Mouse (Mus musculus) liver, embryonic 12.5 days (tissue): ENCODE results near the gene Ctc1. TPM values are rescaled to one million over a fixed set of nuclear protein-coding genes. Genes with fewer than 3 reads are reported as not detected.
"Not testable (repeated sequence)": the region's sequence is repeated elsewhere in the genome, so short reads cannot be mapped to it uniquely, and the experiment has no call there.

ENCODE experiments used
- ATAC-seq: fragments of 200-750 bp; cut with Nextera tagmentation; 2 replicates; pipeline ENCODE4 v1.8.0; 2017; ENCODE audit warnings: moderate number of reproducible peaks, mild to moderate bottlenecking, moderate library complexity
- H3K27ac ChIP-seq: fragments of 300-500 bp; sonication (generic); 2 replicates; pipeline ENCODE4 v1.5.1; 2016; ENCODE audit warnings: mild to moderate bottlenecking
- H3K27me3 ChIP-seq: fragments of 300-500 bp; sonication (generic); replicated peaks from 2 replicates; pipeline ENCODE4 v1.6.1; 2016; ENCODE audit warnings: mild to moderate bottlenecking, moderate library complexity
- H3K36me3 ChIP-seq: fragments of 300-500 bp; sonication (generic); 2 replicates; pipeline ENCODE4 v1.6.1; 2016; ENCODE audit warnings: mild to moderate bottlenecking, moderate library complexity
- H3K4me1 ChIP-seq: fragments of 300-500 bp; sonication (generic); 2 replicates; pipeline ENCODE4 v1.6.1; 2016
- H3K4me2 ChIP-seq: fragments of 300-500 bp; sonication (generic); 2 replicates; pipeline ENCODE4 v1.6.1; 2016; ENCODE audit warnings: mild to moderate bottlenecking, moderate library complexity
- H3K4me3 ChIP-seq: fragments of 300-500 bp; sonication (generic); 2 replicates; pipeline ENCODE4 v1.5.1; 2016; ENCODE audit warnings: mild to moderate bottlenecking, moderate library complexity
- H3K9ac ChIP-seq: fragments of 300-500 bp; sonication (generic); 2 replicates; pipeline ENCODE4 v1.6.1; 2016; ENCODE audit warnings: mild to moderate bottlenecking, moderate library complexity
- H3K9me3 ChIP-seq: fragments of 300-500 bp; sonication (generic); replicated peaks from 2 replicates; pipeline ENCODE4 v1.6.1; 2016; ENCODE audit warnings: mild to moderate bottlenecking, moderate library complexity
- WGBS: fragments of 180-500 bp; shearing (Covaris S2); methylation state at CpG from one replicate; pipeline ENCODE4 v1.1.7; 2016; ENCODE audit not compliant: insufficient replicate concordance; 5-methylcytosine and 5-hydroxymethylcytosine counted together
- polyA plus RNA-seq: library from polyadenylated mRNA; unstranded; fragments of >200 nt; fragmentation: Nextera tagmentation; extraction: Ambion mirVana; gene quantifications from 2 replicates; pipeline ENCODE4 v1.2.1, GENCODE M21; 2016

Ctc1 gene
- polyA plus RNA-seq, 1 experiment from 2014 or later = 31.4 TPM

DNA sequence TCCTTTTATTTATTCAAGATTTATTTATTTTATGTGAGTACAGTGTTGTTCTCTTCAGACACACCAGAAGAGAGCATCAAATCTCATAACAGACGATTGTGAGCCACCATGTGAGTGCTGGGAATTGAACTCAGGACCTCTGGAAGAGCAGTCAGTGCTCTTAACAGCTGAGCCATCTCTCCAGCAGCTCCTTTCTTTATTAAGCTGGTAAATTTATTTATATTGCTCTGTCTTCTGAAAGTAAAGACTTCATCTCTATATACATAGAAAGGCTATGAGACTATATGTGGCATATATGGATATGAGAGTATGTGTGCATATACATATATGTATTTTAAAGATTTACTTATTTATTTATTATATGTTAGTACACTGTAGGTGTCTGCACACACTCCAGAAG, 6.2 kb upstream of the Ctc1 start:
- H3K27me3 ChIP-seq = no peaks in the 10 kb centered on the region
- WGBS = 67% methylated on average over 1 of the region's 1 CpGs

DNA sequence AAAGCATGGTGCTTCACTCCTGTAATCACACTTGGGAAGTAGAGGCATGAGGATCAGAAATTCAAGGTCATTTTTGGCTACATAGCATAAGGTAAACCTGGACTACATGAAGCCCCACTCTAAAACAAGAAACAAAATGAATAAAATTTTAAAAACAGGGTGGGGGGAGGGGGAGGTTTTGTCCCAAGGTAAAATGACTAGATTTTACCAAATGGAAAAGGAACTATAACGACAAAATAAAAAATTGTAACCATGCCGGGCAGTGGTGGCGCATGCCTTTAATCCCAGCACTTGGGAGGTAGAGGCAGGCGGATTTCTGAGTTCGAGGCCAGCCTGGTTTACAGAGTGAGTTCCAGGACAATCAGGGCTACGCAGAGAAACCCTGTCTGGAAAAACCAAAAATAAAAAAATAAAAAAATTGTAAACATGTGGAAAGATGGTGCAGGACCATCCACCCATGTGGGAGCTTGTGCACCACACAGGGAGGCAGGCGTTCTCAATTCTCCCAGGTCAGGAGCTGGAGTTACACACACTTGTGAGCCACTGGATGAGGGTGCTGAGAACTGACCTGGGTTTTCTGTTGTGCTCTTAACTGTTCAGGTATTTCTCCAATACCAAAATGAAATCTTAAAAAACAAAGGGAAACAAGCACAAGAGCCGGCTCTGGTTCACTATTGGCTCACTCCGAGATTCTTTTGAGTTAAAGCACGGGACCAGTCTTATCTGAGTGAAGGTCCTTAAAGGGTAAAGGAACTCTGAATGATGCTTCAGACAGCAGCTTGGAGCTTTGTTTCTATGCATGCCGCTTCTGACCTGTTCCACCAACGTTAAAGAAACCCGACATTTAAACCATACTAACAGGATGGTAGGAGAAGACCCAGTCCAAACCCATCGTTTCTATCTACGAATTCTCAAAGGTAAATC, 5.0 kb upstream of the Ctc1 start:
- H3K4me2 ChIP-seq = peak overlapping the region; percentile 85
- WGBS = 77% methylated on average over 15 of the region's 15 CpGs
- peak overlapping the region; percentile 99 for H3K27ac ChIP-seq
- no peaks in the 10 kb centered on the region for H3K27me3 ChIP-seq
- H3K9me3 ChIP-seq = no peaks in the 10 kb centered on the region
- H3K36me3 ChIP-seq = peaks cover 6% of the 10 kb centered on the region; the same call in 1 of the 2 replicates
- peak overlapping the region; percentile 84 for H3K9ac ChIP-seq
- peak overlapping the region; percentile 69 for H3K4me3 ChIP-seq
- peaks cover 69% of the 10 kb centered on the region for H3K4me1 ChIP-seq
- ATAC-seq = no peak

More for the DNA sequence above, 6.2 kb upstream of the Ctc1 start:
- Histone ChIP-seq H3K9ac (no peak overlapping the region), H3K27ac (0 out of 2 replicates have a peak overlapping the region, but pooled peaks have one; percentile 65), H3K4me2 (no peak overlapping the region), H3K4me1 (peaks cover 71% of the 10 kb centered on the region), H3K36me3 (peaks cover 8% of the 10 kb centered on the region; the same call in 1 of the 2 replicates), H3K4me3 (no peak overlapping the region), H3K9me3 (no peaks in the 10 kb centered on the region)
- ATAC-seq = no peak

DNA sequence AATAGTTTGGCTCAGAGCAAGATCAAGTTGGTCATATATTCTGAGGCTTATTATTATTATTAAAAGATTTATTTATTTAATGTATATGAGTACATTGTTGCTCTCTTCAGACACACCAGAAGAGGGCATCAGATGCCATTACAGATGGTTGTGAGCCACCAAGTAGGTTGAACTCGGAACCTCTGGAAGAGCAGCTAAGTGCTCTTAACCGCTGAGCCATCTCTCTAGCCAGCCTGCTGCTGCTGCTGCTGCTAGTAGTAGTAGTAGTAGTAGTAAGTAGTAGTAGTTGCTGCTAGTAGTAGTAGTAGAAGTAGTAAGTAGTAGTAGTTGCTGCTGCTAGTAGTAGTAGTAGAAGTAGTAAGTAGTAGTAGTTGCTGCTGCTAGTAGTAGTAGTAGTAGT, 4.3 kb upstream of the Ctc1 start:
- not testable (repeated sequence) for ATAC-seq, H3K36me3 ChIP-seq, H3K9me3 ChIP-seq, H3K27me3 ChIP-seq
- Histone ChIP-seq H3K4me3 (peak overlapping the region; percentile 69), H3K4me1 (peaks cover 62% of the 10 kb centered on the region), H3K4me2 (peak overlapping the region; percentile 85), H3K9ac (peak overlapping the region; percentile 84), H3K27ac (peak overlapping the region; percentile 99)
- WGBS = 35% methylated on average over 2 of the region's 2 CpGs

DNA sequence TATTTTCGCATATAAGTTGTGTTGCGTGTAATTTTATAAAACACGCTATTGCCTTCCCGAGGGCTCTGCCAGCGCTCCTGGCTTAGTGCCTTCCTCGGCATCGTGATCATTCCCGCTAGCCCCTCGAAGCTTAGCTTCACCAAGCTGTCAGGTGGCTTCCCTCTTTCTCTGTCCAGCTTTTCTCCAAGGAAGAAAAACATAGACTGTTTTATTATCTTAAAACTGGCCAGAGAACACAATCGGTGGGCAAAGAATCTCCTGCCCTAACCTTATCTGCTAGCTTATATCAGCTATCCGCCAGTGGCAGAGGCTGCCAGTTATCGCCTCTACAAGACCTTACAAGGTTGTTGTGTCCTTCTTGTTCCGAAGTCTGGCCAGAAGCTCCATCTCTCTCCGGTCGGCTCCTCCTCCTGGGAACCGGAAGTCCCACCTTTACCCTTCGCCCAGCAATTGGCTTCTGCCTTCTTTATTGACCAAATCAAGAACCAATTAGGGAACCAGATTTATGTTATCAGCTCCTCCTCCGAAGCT, 3.6 kb upstream of the Ctc1 start:
- WGBS = 2% methylated on average over 18 of the region's 18 CpGs

DNA sequence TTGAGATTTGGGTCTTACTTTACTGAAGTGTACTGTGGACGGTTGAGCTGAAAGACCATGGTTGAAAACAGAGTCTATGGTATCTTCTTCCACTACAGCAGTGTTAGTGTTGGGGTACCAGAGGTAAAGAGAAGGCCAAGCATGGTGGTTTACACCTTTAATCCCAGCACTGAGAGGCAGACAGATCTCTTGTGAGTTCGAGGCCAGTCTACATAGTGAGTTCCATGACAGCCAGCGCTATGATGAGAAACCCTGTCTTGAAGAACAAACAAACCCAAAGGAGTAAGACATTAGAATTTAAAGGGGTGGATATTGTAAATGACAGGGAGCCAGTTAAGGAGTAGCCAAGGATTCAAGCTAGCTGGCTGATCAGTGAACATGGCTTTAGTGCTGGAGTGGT, 1.0 kb downstream of the Ctc1 start:
- ATAC-seq = no peak
- Histone ChIP-seq H3K4me1 (peaks cover 47% of the 10 kb centered on the region), H3K27me3 (no peaks in the 10 kb centered on the region), H3K27ac (peak overlapping the region; percentile 91), H3K9me3 (no peaks in the 10 kb centered on the region), H3K4me3 (peak overlapping the region; percentile 71), H3K4me2 (peak overlapping the region; percentile 84), H3K9ac (peak overlapping the region; percentile 77), H3K36me3 (peaks cover 11% of the 10 kb centered on the region)
- 66% methylated on average over 3 of the region's 3 CpGs for whole genome bisulfite sequencing

More for the DNA sequence above, 3.6 kb upstream of the Ctc1 start:
- peaks cover 62% of the 10 kb centered on the region for H3K4me1 ChIP-seq
- H3K9ac ChIP-seq = peak overlapping the region; percentile 84
- no peaks in the 10 kb centered on the region for H3K27me3 ChIP-seq
- H3K9me3 ChIP-seq = no peaks in the 10 kb centered on the region
- H3K27ac ChIP-seq = peak overlapping the region; percentile 99
- ATAC-seq = peak; percentile 78
- 0 out of 2 replicates have a peak, but pooled peaks cover under 1% of the 10 kb centered on the region for H3K36me3 ChIP-seq
- peak overlapping the region; percentile 69 for H3K4me3 ChIP-seq
- H3K4me2 ChIP-seq = peak overlapping the region; percentile 85

DNA sequence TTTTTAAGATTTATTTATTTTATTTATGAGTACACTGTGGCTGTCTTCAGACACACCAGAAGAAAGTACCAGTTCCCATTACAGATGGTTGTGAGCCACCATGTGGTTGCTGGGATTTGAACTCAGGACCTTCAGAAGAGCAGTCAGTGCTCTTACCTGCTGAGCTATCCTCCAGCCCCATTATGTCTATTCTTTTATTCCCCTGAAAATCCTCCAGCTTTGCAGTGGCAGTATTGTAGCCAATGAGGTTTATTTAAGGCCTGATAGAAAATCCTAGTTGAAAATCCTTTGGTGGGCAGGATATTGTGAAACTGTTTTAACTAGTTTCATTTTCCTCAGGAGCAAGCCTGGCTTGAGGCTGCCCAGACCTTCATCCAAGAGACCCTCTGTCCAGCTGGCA, 5.0 kb downstream of the Ctc1 start:
- no peak for ATAC-seq
- peaks cover 50% of the 10 kb centered on the region for H3K36me3 ChIP-seq
- H3K9me3 ChIP-seq = no peaks in the 10 kb centered on the region

DNA sequence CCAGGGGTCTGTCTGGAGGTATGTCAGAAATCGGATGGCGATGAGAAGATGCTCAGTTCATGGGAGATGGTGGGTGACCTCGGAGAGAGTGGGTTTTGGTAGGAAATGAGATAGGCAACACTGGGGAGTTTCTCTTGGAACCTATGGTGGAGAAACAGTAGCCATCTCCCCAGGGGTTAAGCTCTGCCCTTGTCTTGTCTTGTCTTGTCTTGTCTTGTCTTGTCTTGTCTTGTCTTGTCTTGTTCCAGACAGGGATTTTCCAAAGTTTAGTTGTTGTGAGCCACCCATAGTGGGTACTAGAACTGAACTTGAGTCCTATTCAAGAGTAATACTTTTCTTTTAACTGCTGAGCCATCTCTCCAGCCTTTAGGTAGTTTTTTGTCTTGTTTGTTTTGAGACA, 10.9 kb downstream of the Ctc1 start:
- 71% methylated on average over 3 of the region's 3 CpGs for WGBS
- Histone ChIP-seq H3K4me2 (no peak overlapping the region), H3K27me3 (no peaks in the 10 kb centered on the region), H3K27ac (no peak overlapping the region), H3K9ac (no peak overlapping the region), H3K4me3 (no peak overlapping the region), H3K36me3 (peaks cover 100% of the 10 kb centered on the region), H3K9me3 (no peaks in the 10 kb centered on the region), H3K4me1 (no peaks in the 10 kb centered on the region)
- ATAC-seq = no peak

More for the DNA sequence above, 5.0 kb downstream of the Ctc1 start:
- Histone ChIP-seq H3K4me1 (peaks cover 23% of the 10 kb centered on the region), H3K27ac (no peak overlapping the region), H3K9ac (no peak overlapping the region), H3K4me2 (no peak overlapping the region), H3K27me3 (no peaks in the 10 kb centered on the region), H3K4me3 (no peak overlapping the region)

DNA sequence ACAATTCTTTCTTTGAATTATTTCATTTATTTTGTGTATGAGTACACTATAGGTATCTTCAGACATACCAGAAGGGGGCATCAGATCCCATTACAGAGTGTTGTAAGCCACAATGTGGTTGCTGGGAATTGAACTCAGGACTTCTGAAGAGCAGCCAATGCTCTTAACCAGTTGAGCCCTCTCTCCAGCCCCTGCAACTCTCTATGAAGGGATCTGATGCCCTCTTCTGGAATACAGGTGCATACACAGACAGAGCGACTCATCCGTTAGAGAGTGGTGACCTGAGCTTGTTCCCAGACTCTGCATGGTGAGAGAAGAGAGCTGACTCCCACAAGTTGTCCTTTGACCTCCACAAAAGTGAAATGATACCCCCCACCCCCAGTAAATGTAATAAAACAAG, 13.1 kb downstream of the Ctc1 start:
- H3K9me3 ChIP-seq = no peaks in the 10 kb centered on the region
- H3K36me3 ChIP-seq = peaks cover 97% of the 10 kb centered on the region
- no peak overlapping the region for H3K9ac ChIP-seq
- H3K4me3 ChIP-seq = no peak overlapping the region
- no peaks in the 10 kb centered on the region for H3K27me3 ChIP-seq
- ATAC-seq = peak; percentile 64
- 71% methylated on average over 2 of the region's 2 CpGs for WGBS
- H3K4me1 ChIP-seq = no peaks in the 10 kb centered on the region
- no peak overlapping the region for H3K27ac ChIP-seq
- no peak overlapping the region for H3K4me2 ChIP-seq

DNA sequence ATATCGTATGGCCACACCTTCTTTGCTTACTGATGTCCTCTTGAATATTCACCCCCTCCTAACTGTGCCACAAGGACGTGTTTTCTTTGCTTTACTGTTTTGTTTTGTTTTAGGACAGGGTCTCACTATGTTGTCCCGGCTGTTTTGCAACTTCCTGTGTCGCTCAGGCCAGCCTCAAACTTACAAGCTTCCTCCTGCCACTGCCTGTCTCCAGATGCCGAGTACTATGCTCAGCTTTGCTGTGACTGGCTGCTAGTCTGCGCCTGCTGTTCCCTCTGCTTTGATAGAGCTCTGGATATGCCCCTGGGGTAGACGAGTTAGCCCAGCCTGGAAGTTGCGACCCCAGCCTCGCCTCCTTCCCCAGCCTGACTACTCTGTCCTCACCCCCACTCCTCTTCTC, 17.8 kb downstream of the Ctc1 start:
- no peak for ATAC-seq
- peaks cover 74% of the 10 kb centered on the region for H3K36me3 ChIP-seq
- WGBS = 62% methylated on average over 9 of the region's 9 CpGs

DNA sequence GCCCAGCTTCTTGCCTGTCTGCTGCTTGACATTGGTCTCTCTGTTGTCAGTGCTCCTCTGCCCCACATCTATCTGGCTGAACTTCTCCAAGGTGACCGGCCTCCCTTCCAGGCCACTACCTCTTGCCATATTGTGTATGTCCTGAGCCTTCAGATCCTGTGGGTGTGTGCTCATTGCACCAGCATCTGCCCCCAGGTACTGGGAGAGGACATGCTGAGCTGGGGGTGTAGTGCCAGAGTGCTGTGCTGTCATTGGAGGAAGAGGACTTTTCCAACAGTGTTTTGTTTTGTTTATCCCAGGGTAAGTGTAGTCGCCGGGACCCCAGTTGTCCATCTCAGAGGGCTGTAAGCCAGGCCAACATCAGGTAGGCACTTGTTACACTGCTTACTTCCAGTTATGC, 18.9 kb downstream of the Ctc1 start:
- no peaks in the 10 kb centered on the region for H3K9me3 ChIP-seq
- ATAC-seq = no peak
- peaks cover 64% of the 10 kb centered on the region for H3K36me3 ChIP-seq
- H3K9ac ChIP-seq = no peak overlapping the region
- peaks cover 32% of the 10 kb centered on the region for H3K4me1 ChIP-seq
- no peaks in the 10 kb centered on the region for H3K27me3 ChIP-seq
- H3K4me2 ChIP-seq = no peak overlapping the region
- 78% methylated on average over 3 of the region's 3 CpGs for WGBS
- no peak overlapping the region for H3K4me3 ChIP-seq
- H3K27ac ChIP-seq = no peak overlapping the region

More for the DNA sequence above, 17.8 kb downstream of the Ctc1 start:
- Histone ChIP-seq H3K9me3 (no peaks in the 10 kb centered on the region), H3K4me2 (no peak overlapping the region), H3K27ac (0 out of 2 replicates have a peak overlapping the region, but pooled peaks have one; percentile 28), H3K4me3 (no peak overlapping the region), H3K27me3 (no peaks in the 10 kb centered on the region), H3K9ac (no peak overlapping the region), H3K4me1 (peaks cover 22% of the 10 kb centered on the region)

DNA sequence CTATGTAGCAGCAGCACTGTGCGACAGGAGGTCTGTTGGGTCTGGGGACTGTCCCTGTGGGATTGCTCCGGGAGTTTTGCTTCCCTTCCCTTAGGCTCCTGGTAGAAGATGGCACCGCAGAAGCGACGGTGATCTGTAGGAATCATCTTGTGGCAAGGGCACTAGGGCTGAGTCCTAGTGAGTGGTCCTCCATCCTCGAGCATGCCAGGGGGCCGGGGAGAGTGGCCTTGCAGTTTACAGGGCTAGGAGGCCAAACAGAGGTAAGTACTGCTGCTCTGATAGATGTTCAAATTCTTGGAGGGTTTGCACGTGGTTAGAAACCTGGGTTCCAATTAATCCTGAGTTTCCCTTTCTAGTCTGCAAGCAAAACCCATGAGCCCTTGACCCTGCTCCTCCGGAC, 19.7 kb downstream of the Ctc1 start:
- WGBS = 76% methylated on average over 9 of the region's 9 CpGs
- H3K4me3 ChIP-seq = no peak overlapping the region

DNA sequence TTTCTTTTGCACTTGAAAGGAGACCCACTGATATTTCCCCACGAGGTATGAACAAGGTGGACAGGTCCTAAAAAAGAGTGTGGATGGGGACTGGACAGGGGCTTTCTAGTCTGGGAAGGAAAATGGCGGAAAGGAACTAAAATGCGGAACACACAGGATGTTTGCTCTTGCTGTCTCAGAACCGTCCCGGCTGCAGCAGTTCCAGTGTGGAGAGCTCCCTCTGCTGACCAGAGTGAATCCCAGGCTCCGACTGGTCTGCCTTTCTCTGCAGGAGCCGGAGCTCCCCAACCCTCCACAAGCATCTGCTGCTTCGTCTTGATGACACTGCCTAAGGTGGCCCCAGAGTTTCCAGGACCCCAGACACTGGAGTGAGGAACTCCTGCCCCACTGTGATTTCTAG, 20.1 kb downstream of the Ctc1 start:
- peak overlapping the region; percentile 43; the same call in 1 of the 2 replicates for H3K9ac ChIP-seq
- peaks cover 51% of the 10 kb centered on the region for H3K36me3 ChIP-seq
- no peaks in the 10 kb centered on the region for H3K9me3 ChIP-seq
- H3K4me3 ChIP-seq = peak overlapping the region; percentile 76
- H3K27ac ChIP-seq = peak overlapping the region; percentile 45
- no peaks in the 10 kb centered on the region for H3K27me3 ChIP-seq
- 7% methylated on average over 8 of the region's 8 CpGs for WGBS
- peaks cover 39% of the 10 kb centered on the region for H3K4me1 ChIP-seq
- H3K4me2 ChIP-seq = peak overlapping the region; percentile 93
- peak; percentile 31 for ATAC-seq

More for the DNA sequence above, 19.7 kb downstream of the Ctc1 start:
- no peak for ATAC-seq
- H3K4me2 ChIP-seq = peak overlapping the region; percentile 93
- peaks cover 55% of the 10 kb centered on the region for H3K36me3 ChIP-seq
- H3K27me3 ChIP-seq = no peaks in the 10 kb centered on the region
- H3K9ac ChIP-seq = no peak overlapping the region
- H3K4me1 ChIP-seq = peaks cover 36% of the 10 kb centered on the region
- H3K9me3 ChIP-seq = no peaks in the 10 kb centered on the region
- H3K27ac ChIP-seq = peak overlapping the region; percentile 45
